Mouse (Mus musculus) ES-E14 (cell line): ENCODE data around the gene Supt4a. TPM values are rescaled to one million over a fixed set of nuclear protein-coding genes. Genes with fewer than 3 reads are reported as not detected.

Experiments
- DNase-seq: peaks from one replicate; pipeline ENCODE4 v3.0.0-alpha.2; 2013; ENCODE audit warnings: low read depth, low spot score
- H3K27ac ChIP-seq: 2 replicates; pipeline ENCODE4 v1.5.1; 2012; ENCODE audit warnings: low read depth, mild to moderate bottlenecking, low read length, moderate library complexity, mixed read lengths; ENCODE audit not compliant: poor library complexity, insufficient read depth, severe bottlenecking
- H3K36me3 ChIP-seq: 2 replicates; pipeline ENCODE4 v1.6.1; 2012; ENCODE audit warnings: mild to moderate bottlenecking, low read length, moderate library complexity, mixed read lengths; ENCODE audit not compliant: control insufficient read depth, poor library complexity, insufficient read depth, severe bottlenecking
- H3K4me1 ChIP-seq, 2 experiments: fragments of 150-350 bp in 1 of 2; sonication (generic) in 1 of 2; 2 replicates each; pipeline ENCODE4 v1.6.1; 2012; ENCODE audit warnings: low read length in 2 of 2, mild to moderate bottlenecking in 1 of 2, mixed read lengths in 1 of 2; ENCODE audit not compliant: control insufficient read depth in 2 of 2, insufficient read depth in 2 of 2, poor library complexity in 1 of 2
- H3K4me3 ChIP-seq, 2 experiments: fragments of 150-350 bp in 1 of 2; sonication (generic) in 1 of 2; 2 replicates each; pipeline ENCODE4 v1.5.1; 2012; ENCODE audit warnings: low read length in 2 of 2, low read depth in 1 of 2, mild to moderate bottlenecking in 1 of 2, mixed read lengths in 1 of 2; ENCODE audit not compliant: insufficient read depth in 1 of 2, poor library complexity in 1 of 2, severe bottlenecking in 1 of 2
- H3K9ac ChIP-seq: 2 replicates; pipeline ENCODE4 v1.6.1; 2012; ENCODE audit warnings: low read depth, mild to moderate bottlenecking, low read length, mixed read lengths; ENCODE audit not compliant: poor library complexity, insufficient read depth, severe bottlenecking
- H3K9me3 ChIP-seq: fragments of 150-350 bp; sonication (generic); 2 replicates; pipeline ENCODE4 v1.6.1; 2012; ENCODE audit warnings: low read depth, mild to moderate bottlenecking, low read length; ENCODE audit not compliant: control insufficient read depth, insufficient read depth
- CHD2 ChIP-seq: IDR thresholded peaks from 2 replicates; pipeline ENCODE4 v1.6.1; 2014; ENCODE audit warnings: mild to moderate bottlenecking, low read depth, low read length, inconsistent platforms
- HCFC1 ChIP-seq: IDR thresholded peaks from 2 replicates; pipeline ENCODE4 v1.6.1; 2012; ENCODE audit warnings: low read length, inconsistent platforms, borderline replicate concordance; ENCODE audit not compliant: insufficient read depth
- MAFK ChIP-seq: IDR thresholded peaks from 2 replicates; pipeline ENCODE4 v1.6.1; 2014; ENCODE audit warnings: mild to moderate bottlenecking, low read depth, low read length, inconsistent platforms; ENCODE audit not compliant: insufficient read depth
- ZC3H11A ChIP-seq: IDR thresholded peaks from 2 replicates; pipeline ENCODE4 v1.6.1; 2012; ENCODE audit warnings: low read depth, mild to moderate bottlenecking, inconsistent platforms, low read length, borderline replicate concordance
- ZNF384 ChIP-seq: IDR thresholded peaks from 2 replicates; pipeline ENCODE4 v1.6.1; 2012; ENCODE audit warnings: low read depth, low read length, inconsistent platforms
- in situ Hi-C, 2 experiments: fragments of 600-800 bp; cut with MboI; formaldehyde crosslinking; loops; one replicate each; pipeline ENCODE4 v1.15.1; 2025; ENCODE audit warnings: low sequenced_read_pairs in 2 of 2, inconsistent platforms in 1 of 2; ENCODE audit not compliant: unreplicated experiment in 2 of 2
- total RNA-seq: library from RNA; depleted of rRNA; stranded (reverse); fragments of 300-350 nt; gene quantifications from 2 replicates; pipeline ENCODE4 v1.2.3, GENCODE M21; 2012

Supt4a gene
- total RNA-seq, 1 experiment = 220 TPM

DNA sequence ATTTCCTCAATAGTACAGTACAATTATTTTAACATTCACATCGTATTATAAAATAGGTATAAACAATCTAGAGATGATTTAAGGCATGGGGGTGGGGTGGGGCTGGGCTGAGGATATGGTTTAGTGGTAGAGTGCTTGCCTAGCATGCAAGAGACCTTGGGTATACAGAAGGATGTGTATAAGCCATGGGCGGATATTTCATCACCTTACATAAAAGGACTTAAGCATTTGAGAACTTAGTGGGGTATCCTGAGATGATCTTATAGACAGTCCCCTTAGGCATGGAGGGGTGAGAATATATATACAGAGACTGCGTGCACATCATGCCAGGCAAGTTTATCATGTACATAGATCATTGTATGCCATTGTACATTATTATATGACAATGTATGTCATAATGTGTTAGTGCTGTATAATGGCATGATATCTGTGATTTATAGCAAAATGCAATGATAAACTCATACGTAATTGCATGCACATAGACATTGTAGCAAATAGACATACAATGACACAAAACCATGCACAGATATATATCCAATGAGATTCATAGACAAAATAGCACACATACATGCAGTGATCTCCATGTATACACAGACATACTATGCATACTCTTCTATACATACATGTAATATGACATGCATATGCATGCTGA is 21.7 kb downstream of the Supt4a start:
- no peaks in the 10 kb centered on the region for H3K36me3 ChIP-seq
- H3K4me3 ChIP-seq = no peak overlapping the region
- in situ Hi-C loops = no loop called here
- no peak overlapping the region for H3K27ac ChIP-seq
- TF ChIP-seq CHD2 = no peak
- no peak overlapping the region for H3K9ac ChIP-seq
- H3K9me3 ChIP-seq = no peaks in the 10 kb centered on the region
- H3K4me1 ChIP-seq = peaks cover 0 to 17% of the 10 kb centered on the region in 2 experiments; a peak in 1 of 4 replicates
- DNase-seq = no peak

DNA sequence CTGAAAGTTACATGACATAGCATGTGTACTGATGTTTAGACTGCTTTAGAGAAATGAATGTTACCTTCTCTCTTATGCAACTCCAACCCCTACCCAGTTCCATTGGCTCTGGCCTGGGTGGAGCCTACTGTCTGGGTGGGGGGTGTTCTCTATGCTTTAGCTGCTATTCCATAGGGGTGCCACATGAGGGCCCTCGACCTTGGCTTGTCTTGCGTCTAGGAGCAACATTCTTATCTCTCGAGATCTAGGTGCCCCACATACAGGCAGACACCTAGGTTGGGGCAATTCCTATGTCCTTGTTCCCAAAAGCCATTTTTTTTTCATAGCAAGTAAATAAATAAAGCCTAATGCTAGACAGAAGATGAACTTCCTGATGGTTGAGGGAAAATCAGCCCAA is 22.3 kb downstream of the Supt4a start:
- H3K9me3 ChIP-seq = no peaks in the 10 kb centered on the region
- no peak overlapping the region for H3K4me3 ChIP-seq
- DNase-seq = no peak
- in situ Hi-C loops = no loop called here
- TF ChIP-seq HCFC1 = no peak
- H3K27ac ChIP-seq = no peak overlapping the region
- H3K4me1 ChIP-seq = peaks cover 0 to 14% of the 10 kb centered on the region in 2 experiments; a peak in 1 of 4 replicates
- no peak overlapping the region for H3K9ac ChIP-seq
- H3K36me3 ChIP-seq = no peaks in the 10 kb centered on the region

DNA sequence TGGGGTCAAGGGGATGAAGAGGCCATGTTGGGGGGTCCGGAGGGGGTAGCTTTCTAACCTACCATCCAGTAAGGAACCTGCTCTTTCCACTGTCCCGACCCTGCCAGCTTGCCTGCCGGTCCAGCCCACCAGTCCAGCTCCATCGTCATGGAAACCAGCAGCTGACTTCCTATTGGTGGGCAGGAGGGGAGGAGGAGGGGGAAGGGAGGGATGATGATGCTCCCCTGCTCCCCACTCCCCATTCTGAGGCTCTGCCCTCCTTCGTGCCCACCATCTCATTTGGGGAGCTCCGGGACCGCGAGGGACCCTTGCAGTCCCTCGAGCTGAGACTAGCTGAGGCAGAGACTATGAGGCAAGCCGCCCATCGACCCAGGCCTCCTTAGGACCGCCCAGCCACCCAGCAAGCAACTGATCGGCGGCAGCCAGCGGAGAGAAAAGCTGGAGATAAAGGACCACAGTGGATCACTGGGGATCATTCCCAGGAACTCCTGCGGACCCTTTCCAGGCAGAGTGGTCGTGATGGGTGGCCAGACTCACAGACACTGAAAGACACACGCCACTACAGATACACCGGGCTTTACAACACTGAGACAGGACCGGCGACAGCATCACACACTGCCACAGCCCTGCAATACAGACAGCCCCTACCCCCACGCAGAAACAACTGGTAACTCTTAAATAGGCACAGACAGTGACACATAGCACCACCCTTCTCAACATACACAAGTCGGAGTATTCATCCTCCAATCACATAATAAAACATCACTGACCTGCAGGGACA is 23.1 kb downstream of the Supt4a start, which contains the start of gene Tspoap1:
Tspoap1 (plus strand) TSS at position 241 of the 781 bp plus-strand sequence.
- no peak within 1 kb of the TSS for H3K27ac ChIP-seq
- no peaks in the 10 kb centered on the region for H3K36me3 ChIP-seq
- H3K4me1 ChIP-seq = peaks cover 0 to 14% of the 10 kb centered on the region in 2 experiments; a peak in 1 of 4 replicates
- in situ Hi-C loops = no loop called here
- no peak for TF ChIP-seq ZNF384
- no peak for TF ChIP-seq HCFC1
- TF ChIP-seq CHD2 = no peak
- no peak for TF ChIP-seq MAFK
- TF ChIP-seq ZC3H11A = no peak
- no peak within 1 kb of the TSS for H3K9ac ChIP-seq
- no peak within 1 kb of the TSS for H3K4me3 ChIP-seq
- no peaks in the 10 kb centered on the region for H3K9me3 ChIP-seq
- no peak for DNase-seq

DNA sequence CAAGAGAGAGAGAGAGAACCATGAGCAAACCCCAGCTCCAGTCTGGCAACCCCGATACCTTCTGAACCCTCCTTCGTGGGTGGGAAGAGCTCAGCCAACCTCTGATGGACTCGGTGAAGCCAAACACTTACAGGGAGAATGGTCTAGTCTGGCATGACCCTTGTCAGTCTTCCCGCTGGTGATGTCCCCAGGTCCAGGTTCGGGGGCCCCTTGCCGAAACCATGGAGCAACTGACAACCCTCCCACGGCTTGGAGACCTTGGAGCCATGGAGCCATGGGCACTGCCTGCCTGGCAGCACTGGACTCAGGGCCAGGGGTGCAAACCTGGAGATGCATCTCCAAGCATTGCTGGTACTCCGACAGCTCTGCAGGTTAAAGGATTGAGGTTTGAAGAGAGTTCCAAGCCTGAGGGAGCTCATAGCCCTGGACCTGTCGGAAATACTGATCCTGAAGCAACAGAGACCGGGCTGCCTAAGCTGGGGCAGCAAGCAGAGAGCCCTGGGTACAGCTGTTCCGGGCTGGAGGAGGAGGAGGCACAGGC is 23.9 kb downstream of the Supt4a start:
- no peaks in the 10 kb centered on the region for H3K36me3 ChIP-seq
- no peak overlapping the region for H3K4me3 ChIP-seq
- peaks cover 0 to 14% of the 10 kb centered on the region in 2 experiments; a peak in 1 of 4 replicates for H3K4me1 ChIP-seq
- TF ChIP-seq HCFC1 = no peak
- TF ChIP-seq ZC3H11A = no peak
- TF ChIP-seq ZNF384 = no peak
- TF ChIP-seq MAFK = no peak
- TF ChIP-seq CHD2 = no peak
- in situ Hi-C loops = no loop called here
- H3K9me3 ChIP-seq = no peaks in the 10 kb centered on the region
- H3K9ac ChIP-seq = no peak overlapping the region
- H3K27ac ChIP-seq = no peak overlapping the region
- DNase-seq = no peak
